Mouse (Mus musculus) forebrain, embryonic 10.5 days (tissue): Measurements from ENCODE around the gene Dnajc13. TPM values are rescaled to one million over a fixed set of nuclear protein-coding genes. Genes with fewer than 3 reads are reported as not detected.

Experiments used
- DNase-seq: peaks from one replicate; pipeline ENCODE4 v3.0.0-alpha.2; 2017; ENCODE audit warnings: low spot score; ENCODE audit errors: extremely low spot score
- H3K27ac ChIP-seq: fragments of 300-500 bp; sonication (generic); 2 replicates; pipeline ENCODE4 v1.5.1; 2016; ENCODE audit warnings: mild to moderate bottlenecking
- H3K27me3 ChIP-seq: fragments of 300-500 bp; sonication (generic); 2 replicates; pipeline ENCODE4 v1.6.1; 2016; ENCODE audit warnings: mild to moderate bottlenecking; ENCODE audit not compliant: poor library complexity, severe bottlenecking
- H3K36me3 ChIP-seq: fragments of 300-500 bp; sonication (generic); replicated peaks from 2 replicates; pipeline ENCODE4 v1.6.1; 2016; ENCODE audit warnings: mild to moderate bottlenecking, moderate library complexity
- H3K4me1 ChIP-seq: fragments of 300-500 bp; sonication (generic); 2 replicates; pipeline ENCODE4 v1.6.1; 2016
- H3K4me3 ChIP-seq: fragments of 300-500 bp; sonication (generic); 2 replicates; pipeline ENCODE4 v1.5.1; 2016; ENCODE audit warnings: mild to moderate bottlenecking, moderate library complexity
- H3K9me3 ChIP-seq: fragments of 300-500 bp; sonication (generic); 2 replicates; pipeline ENCODE4 v1.6.1; 2016; ENCODE audit warnings: mild to moderate bottlenecking, moderate library complexity
- WGBS: fragments of 180-500 bp; shearing (Covaris S2); methylation state at CpG from one replicate; pipeline ENCODE4 v1.1.7; 2016; 5-methylcytosine and 5-hydroxymethylcytosine counted together
- polyA plus RNA-seq: library from polyadenylated mRNA; unstranded; fragments of >200 nt; fragmentation: Nextera tagmentation; extraction: Ambion mirVana; gene quantifications from 2 replicates; pipeline ENCODE4 v1.2.1, GENCODE M21; 2016

Gene Dnajc13
- polyA plus RNA-seq, 1 experiment from 2014 or later, result 20.5 TPM

- H3K4me1 ChIP-seq, result peaks cover 6% of the 10 kb centered on the region; the same call in 1 of the 2 replicates
- no peak overlapping the region for H3K4me3 ChIP-seq
- H3K9me3 ChIP-seq, result no peaks in the 10 kb centered on the region
- WGBS, result 92% methylated on average over 8 of the region's 8 CpGs
- peaks cover 7% of the 10 kb centered on the region for H3K36me3 ChIP-seq
- no peak overlapping the region for H3K27ac ChIP-seq
- H3K27me3 ChIP-seq, result no peaks in the 10 kb centered on the region
- no peak for DNase-seq
These were observed 11.6 kb downstream of the Dnajc13 start for GRCm38 (mm10) chr9:104251111-104251510.

GRCm38 (mm10) chr9:104247307-104247987 is 15.3 kb downstream of the Dnajc13 start:
- Histone ChIP-seq H3K36me3 (peaks cover 32% of the 10 kb centered on the region), H3K27ac (no peak overlapping the region), H3K9me3 (no peaks in the 10 kb centered on the region), H3K27me3 (no peaks in the 10 kb centered on the region), H3K4me1 (no peaks in the 10 kb centered on the region), H3K4me3 (no peak overlapping the region)
- whole genome bisulfite sequencing, result 91% methylated on average over 6 of the region's 6 CpGs
- no peak for DNase-seq

DNA sequence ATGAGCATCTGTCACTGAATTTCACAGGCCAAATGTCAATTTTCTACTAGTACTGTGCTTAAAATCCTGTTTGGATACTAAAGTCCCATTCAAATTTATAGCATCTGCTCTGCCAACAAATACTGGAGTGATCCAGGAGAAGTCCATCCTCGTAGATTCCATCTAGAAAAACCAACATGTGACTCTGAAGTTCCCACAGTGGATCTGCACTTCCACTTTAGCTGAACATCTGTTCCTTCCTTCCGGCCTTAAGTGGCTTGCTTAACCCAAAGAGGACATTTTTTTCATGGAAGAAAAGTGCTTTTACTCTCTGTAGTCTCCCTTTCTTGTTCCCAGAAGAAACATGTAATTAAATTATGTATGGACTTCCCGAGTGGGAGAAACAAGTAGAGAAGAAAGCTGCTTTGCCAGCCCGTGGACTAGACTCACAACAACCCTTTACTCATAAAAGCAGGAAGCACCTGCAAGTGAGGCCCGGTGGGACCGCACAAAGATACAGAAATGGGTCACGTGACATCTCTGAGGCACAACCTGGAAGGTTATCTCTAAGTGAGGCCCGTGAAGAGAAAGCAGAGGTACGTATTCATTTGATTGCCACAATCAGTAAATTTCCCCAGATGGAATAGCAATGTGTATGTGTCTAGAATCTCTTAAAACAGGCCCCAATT is 18.8 kb downstream of the Dnajc13 start:
- 90% methylated on average over 9 of the region's 9 CpGs for WGBS
- H3K27ac ChIP-seq, result no peak overlapping the region

DNA sequence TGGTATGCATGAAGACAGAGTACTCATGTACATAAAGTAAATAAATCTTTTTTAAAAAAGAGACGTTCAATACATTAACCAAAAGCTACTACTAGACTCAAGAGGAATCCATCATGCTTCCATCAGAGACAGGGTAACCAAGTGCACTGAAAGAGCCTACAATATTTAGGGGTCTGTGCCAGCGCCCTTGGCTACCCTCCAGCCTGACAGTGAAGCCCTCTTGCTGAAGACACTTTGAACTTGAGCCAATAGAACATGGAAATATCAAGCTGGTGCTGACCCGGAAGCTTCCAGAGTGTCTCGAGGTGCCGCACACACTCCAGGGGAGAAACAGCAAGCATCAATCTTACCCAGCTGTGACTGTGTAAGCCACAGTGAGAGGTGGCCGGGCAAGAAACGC is 22.6 kb downstream of the Dnajc13 start:
- WGBS, result 93% methylated on average over 7 of the region's 7 CpGs
- H3K36me3 ChIP-seq, result peaks cover 66% of the 10 kb centered on the region

More for the DNA sequence above, 18.8 kb downstream of the Dnajc13 start:
- no peaks in the 10 kb centered on the region for H3K27me3 ChIP-seq
- no peaks in the 10 kb centered on the region for H3K9me3 ChIP-seq
- no peaks in the 10 kb centered on the region for H3K4me1 ChIP-seq
- H3K4me3 ChIP-seq, result no peak overlapping the region
- DNase-seq, result no peak
- peaks cover 49% of the 10 kb centered on the region for H3K36me3 ChIP-seq

GRCm38 (mm10) chr9:104239076-104239475 is 23.7 kb downstream of the Dnajc13 start:
- WGBS, result 93% methylated on average over 8 of the region's 8 CpGs
- Histone ChIP-seq H3K36me3 (peaks cover 73% of the 10 kb centered on the region), H3K4me1 (no peaks in the 10 kb centered on the region), H3K9me3 (no peaks in the 10 kb centered on the region), H3K4me3 (no peak overlapping the region), H3K27me3 (no peaks in the 10 kb centered on the region), H3K27ac (no peak overlapping the region)
- DNase-seq, result no peak

More for the DNA sequence above, 22.6 kb downstream of the Dnajc13 start:
- no peak overlapping the region for H3K27ac ChIP-seq
- DNase-seq, result no peak
- H3K27me3 ChIP-seq, result no peaks in the 10 kb centered on the region
- no peaks in the 10 kb centered on the region for H3K4me1 ChIP-seq
- H3K4me3 ChIP-seq, result no peak overlapping the region
- H3K9me3 ChIP-seq, result no peaks in the 10 kb centered on the region

DNA sequence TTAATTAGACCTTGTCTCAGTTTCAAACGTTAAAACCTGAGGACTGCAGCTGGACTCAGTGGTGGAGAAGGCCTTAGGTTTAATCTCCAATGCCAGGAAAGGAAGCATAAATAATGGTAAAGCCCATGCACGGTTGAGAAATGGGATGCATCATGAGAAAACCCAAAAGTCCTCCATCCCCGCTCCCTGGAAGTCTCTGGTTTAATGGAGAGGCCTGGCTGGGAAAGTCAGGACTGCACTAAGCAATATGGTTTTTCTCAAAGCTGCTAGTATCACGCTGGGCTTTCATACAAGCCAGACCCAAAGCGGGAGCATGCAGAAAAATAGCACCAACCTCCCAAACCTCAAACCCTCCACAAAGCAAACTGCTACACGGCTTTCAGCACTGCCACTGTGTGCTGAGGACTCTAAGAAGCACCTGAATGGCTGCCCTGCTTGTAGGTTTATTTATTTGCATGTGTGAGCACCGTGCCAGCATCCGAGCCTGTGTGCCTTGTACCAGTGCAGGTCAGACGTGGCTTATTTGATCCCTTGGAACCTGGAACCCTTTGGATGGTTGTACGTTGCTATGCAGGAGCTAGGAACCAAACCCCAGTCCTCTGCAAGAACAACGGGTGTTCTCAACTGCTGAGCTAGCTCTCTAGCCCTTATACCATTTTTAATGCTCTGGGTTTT is 26.3 kb downstream of the Dnajc13 start:
- 94% methylated on average over 11 of the region's 11 CpGs for WGBS
- no peak overlapping the region for H3K4me3 ChIP-seq
- no peaks in the 10 kb centered on the region for H3K9me3 ChIP-seq
- no peaks in the 10 kb centered on the region for H3K27me3 ChIP-seq
- H3K27ac ChIP-seq, result no peak overlapping the region
- peaks cover 78% of the 10 kb centered on the region for H3K36me3 ChIP-seq
- no peak for DNase-seq
- H3K4me1 ChIP-seq, result no peaks in the 10 kb centered on the region

DNA sequence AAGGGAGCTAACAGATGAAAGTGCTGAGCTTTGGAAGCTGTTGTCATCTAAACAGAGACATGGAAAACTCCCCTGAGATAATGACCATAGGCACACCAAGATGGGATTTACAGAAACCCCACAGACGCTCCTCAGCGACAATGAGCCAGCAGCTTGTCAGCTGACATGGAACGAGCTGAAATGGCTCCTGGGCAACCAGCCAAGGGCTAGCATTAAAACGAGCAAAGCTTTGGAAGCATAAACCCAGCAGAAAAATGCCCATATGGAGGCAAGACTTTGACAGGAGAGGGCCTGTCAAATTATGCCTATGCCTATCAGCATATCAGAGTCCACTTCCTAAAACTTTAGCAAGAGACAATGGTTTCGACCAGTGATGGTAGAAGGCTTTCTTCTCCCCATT is 27.0 kb downstream of the Dnajc13 start:
- no peak for DNase-seq
- H3K4me1 ChIP-seq, result no peaks in the 10 kb centered on the region
- H3K4me3 ChIP-seq, result no peak overlapping the region
- H3K9me3 ChIP-seq, result no peaks in the 10 kb centered on the region
- H3K27me3 ChIP-seq, result no peaks in the 10 kb centered on the region
- WGBS, result 93% methylated on average over 5 of the region's 5 CpGs
- H3K27ac ChIP-seq, result no peak overlapping the region
- peaks cover 80% of the 10 kb centered on the region for H3K36me3 ChIP-seq

- peaks cover 87% of the 10 kb centered on the region for H3K36me3 ChIP-seq
- 84% methylated on average over 1 of the region's 1 CpGs for WGBS
- no peak for DNase-seq
- no peak overlapping the region for H3K4me3 ChIP-seq
- H3K27me3 ChIP-seq, result no peaks in the 10 kb centered on the region
- H3K9me3 ChIP-seq, result no peaks in the 10 kb centered on the region
- no peaks in the 10 kb centered on the region for H3K4me1 ChIP-seq
- H3K27ac ChIP-seq, result no peak overlapping the region
These were observed 28.9 kb downstream of the Dnajc13 start for GRCm38 (mm10) chr9:104233815-104234214.

GRCm38 (mm10) chr9:104233060-104233459 is 29.7 kb downstream of the Dnajc13 start:
- Histone ChIP-seq H3K36me3 (peaks cover 89% of the 10 kb centered on the region), H3K9me3 (no peaks in the 10 kb centered on the region), H3K4me3 (no peak overlapping the region), H3K4me1 (no peaks in the 10 kb centered on the region), H3K27ac (no peak overlapping the region), H3K27me3 (no peaks in the 10 kb centered on the region)
- 94% methylated on average over 5 of the region's 5 CpGs for WGBS
- DNase-seq, result no peak

DNA sequence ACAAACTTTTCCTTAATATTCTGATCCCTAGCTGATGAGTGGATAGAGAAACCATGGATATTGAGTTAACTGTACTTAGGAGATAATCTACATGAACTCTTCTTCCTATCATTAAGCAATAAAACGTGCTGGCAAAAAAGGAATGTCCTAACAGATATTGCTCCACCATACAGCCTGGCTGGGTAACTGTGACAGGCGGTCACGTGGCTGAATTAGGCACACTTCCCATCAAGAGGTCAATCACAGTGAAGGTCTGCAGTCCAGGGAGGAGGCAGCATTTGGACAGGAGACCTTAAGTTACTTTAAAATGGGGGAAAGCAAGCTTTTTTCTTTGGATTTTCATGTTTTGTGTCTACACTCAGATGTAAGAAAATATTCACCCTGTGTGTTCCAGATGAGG is 30.7 kb downstream of the Dnajc13 start:
- Histone ChIP-seq H3K27ac (no peak overlapping the region), H3K4me1 (no peaks in the 10 kb centered on the region), H3K36me3 (peaks cover 82% of the 10 kb centered on the region), H3K27me3 (no peaks in the 10 kb centered on the region), H3K4me3 (no peak overlapping the region), H3K9me3 (no peaks in the 10 kb centered on the region)
- no peak for DNase-seq
- WGBS, result 90% methylated on average over 3 of the region's 3 CpGs

DNA sequence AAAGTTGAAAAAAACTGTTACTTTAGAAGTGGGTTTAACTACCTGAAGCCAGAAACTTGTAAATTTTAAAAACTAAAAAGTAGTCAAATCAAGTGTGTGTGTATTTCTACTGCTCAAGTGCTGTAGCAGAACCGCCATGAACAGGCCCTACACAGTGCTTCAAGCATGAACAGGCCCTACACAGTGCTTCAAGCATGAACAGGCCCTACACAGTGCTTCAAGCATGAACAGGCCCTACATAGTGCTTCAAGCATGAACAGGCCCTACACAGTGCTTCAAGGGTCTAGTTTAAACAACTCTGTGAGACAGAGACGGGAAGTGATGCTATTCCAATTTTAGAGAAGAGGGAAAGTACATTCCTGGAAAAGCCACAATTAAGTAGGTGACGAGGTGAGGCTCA is 51.3 kb downstream of the Dnajc13 start:
- H3K4me1 ChIP-seq, result no peaks in the 10 kb centered on the region
- WGBS, result 96% methylated on average over 3 of the region's 3 CpGs
- DNase-seq, result no peak
- no peak overlapping the region for H3K27ac ChIP-seq
- H3K4me3 ChIP-seq, result no peak overlapping the region
- H3K9me3 ChIP-seq, result no peaks in the 10 kb centered on the region
- H3K27me3 ChIP-seq, result no peaks in the 10 kb centered on the region
- peaks cover 79% of the 10 kb centered on the region for H3K36me3 ChIP-seq

- no peak overlapping the region for H3K4me3 ChIP-seq
- no peaks in the 10 kb centered on the region for H3K9me3 ChIP-seq
- no peaks in the 10 kb centered on the region for H3K27me3 ChIP-seq
- H3K4me1 ChIP-seq, result peaks cover 8% of the 10 kb centered on the region; the same call in 1 of the 2 replicates
- 93% methylated on average over 3 of the region's 3 CpGs for WGBS
- peaks cover 92% of the 10 kb centered on the region for H3K36me3 ChIP-seq
- no peak overlapping the region for H3K27ac ChIP-seq
- peak; percentile 44 for DNase-seq
These were observed 58.9 kb downstream of the Dnajc13 start for GRCm38 (mm10) chr9:104203851-104204250.

DNA sequence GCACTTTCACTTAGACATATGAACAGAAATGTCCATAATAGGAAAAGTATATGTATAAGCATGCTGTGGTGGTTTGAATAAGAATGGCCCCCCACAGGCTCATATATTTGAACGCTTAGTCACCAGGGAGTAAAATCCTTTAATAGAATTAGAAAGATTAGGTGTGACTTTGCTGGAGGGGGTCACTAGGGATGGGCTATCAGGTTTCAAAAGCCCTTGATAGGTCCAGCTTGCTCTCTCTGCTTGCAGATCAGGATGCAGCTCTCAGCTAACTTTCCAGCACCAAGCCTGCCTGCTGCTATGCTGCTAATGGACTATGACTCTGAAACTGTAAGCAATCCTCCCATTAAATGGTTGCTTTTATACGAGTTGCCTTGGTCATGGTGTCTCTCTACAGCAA is 68.2 kb downstream of the Dnajc13 start:
- no peak for DNase-seq
- no peak overlapping the region for H3K27ac ChIP-seq
- H3K4me3 ChIP-seq, result no peak overlapping the region
- WGBS, result 62% methylated on average over 2 of the region's 2 CpGs
- no peaks in the 10 kb centered on the region for H3K9me3 ChIP-seq
- no peaks in the 10 kb centered on the region for H3K27me3 ChIP-seq
- no peaks in the 10 kb centered on the region for H3K4me1 ChIP-seq
- peaks cover 90% of the 10 kb centered on the region for H3K36me3 ChIP-seq
